Comparison of ENCODE assay signal across 26 mouse cellular contexts in genomic region chr13:11511540-11512177, GRCm38 (mm10).
"Had no signal": no experiment of that assay in that cellular context is flagged by ENCODE, and none has a peak within 500 bp of the region (broad histone marks: within the 10 kb centered on the region; RNA-seq: fewer than 3 reads in every experiment).

No protein-coding gene starts in this region.

- H3K9me3 ChIP-seq: heart, embryonic 12.5 days; hindbrain, embryonic 13.5 days; hindbrain, embryonic 15.5 days; kidney, embryonic 15.5 days; limb, embryonic 13.5 days; limb, embryonic 15.5 days; liver, embryonic 12.5 days had no signal

- H3K27me3 ChIP-seq: heart, embryonic 12.5 days; hindbrain, embryonic 13.5 days; hindbrain, embryonic 15.5 days; kidney, embryonic 15.5 days; limb, embryonic 13.5 days; limb, embryonic 15.5 days; liver, embryonic 12.5 days had no signal

- H3K4me3 ChIP-seq: heart, adult 2 months; heart, embryonic 12.5 days; hindbrain, embryonic 13.5 days; hindbrain, embryonic 15.5 days; kidney, embryonic 15.5 days; limb, embryonic 13.5 days; limb, embryonic 15.5 days; liver, embryonic 12.5 days had no signal

- ATAC-seq: hindbrain, postnatal 0 days; intestine, embryonic 16.5 days; liver, embryonic 12.5 days had no signal

- H3K4me1 ChIP-seq: heart, embryonic 12.5 days; hindbrain, embryonic 15.5 days; kidney, embryonic 15.5 days; limb, embryonic 13.5 days; limb, embryonic 15.5 days; liver, embryonic 12.5 days had no signal

- DNase-seq: gastrocnemius, postnatal 14 days; gastrocnemius, postnatal 36 days; heart, adult 11 months; heart, adult 2 months; heart, postnatal 10 days; heart, postnatal 36 days; kidney, adult 11 months; kidney, adult 2 months; kidney, adult 9 months; kidney, postnatal 14 days; kidney, postnatal 36 days; layer of hippocampus, adult 9-11 months; layer of hippocampus, postnatal 36 days; left cerebral cortex, postnatal 4 days; lung, adult 18-20 months had no signal

- H3K36me3 ChIP-seq: heart, embryonic 12.5 days; hindbrain, embryonic 13.5 days; hindbrain, embryonic 15.5 days; kidney, embryonic 15.5 days; limb, embryonic 13.5 days; limb, embryonic 15.5 days; liver, embryonic 12.5 days had no signal

- H3K9ac ChIP-seq: heart, embryonic 12.5 days; hindbrain, embryonic 13.5 days; hindbrain, embryonic 15.5 days; kidney, embryonic 15.5 days; limb, embryonic 13.5 days; limb, embryonic 15.5 days; liver, embryonic 12.5 days; liver, embryonic 14.5 days had no signal

- H3K27ac ChIP-seq: heart, adult 2 months; hindbrain, embryonic 13.5 days; hindbrain, embryonic 15.5 days; hindbrain, postnatal 0 days; kidney, embryonic 15.5 days; kidney, postnatal 0 days; limb, embryonic 13.5 days; limb, embryonic 15.5 days; liver, embryonic 12.5 days; liver, embryonic 14.5 days had no signal

- H3K4me2 ChIP-seq: heart, embryonic 12.5 days; hindbrain, embryonic 13.5 days; hindbrain, embryonic 15.5 days; kidney, embryonic 15.5 days; limb, embryonic 13.5 days; limb, embryonic 15.5 days; liver, embryonic 12.5 days had no signal
